Mouse (Mus musculus) G1E (cell line): ENCODE results near the gene Hs6st1. TPM values are rescaled to one million over a fixed set of nuclear protein-coding genes. Genes with fewer than 3 reads are reported as not detected.

Source experiments
- ATAC-seq: 2 replicates; pipeline ENCODE4 v1.8.0; 2016; ENCODE audit warnings: mild to moderate bottlenecking; ENCODE audit not compliant: insufficient number of reproducible peaks, poor library complexity, low FRiP score, severe bottlenecking; ENCODE audit errors: extremely low read depth
- DNase-seq: peaks from one replicate; pipeline ENCODE4 v3.0.0; 2012; ENCODE audit warnings: low spot score
- H3K27me3 ChIP-seq: 2 replicates; pipeline ENCODE4 v1.6.1; 2012; ENCODE audit warnings: mild to moderate bottlenecking, low read length, inconsistent platforms; ENCODE audit not compliant: insufficient read depth
- H3K36me3 ChIP-seq: replicated peaks from 2 replicates; pipeline ENCODE3; 2012; ENCODE audit warnings: mild to moderate bottlenecking, inconsistent platforms
- H3K4me1 ChIP-seq: 2 replicates; pipeline ENCODE4 v1.6.1; 2012; ENCODE audit warnings: low read depth, low read length, inconsistent platforms, mixed read lengths; ENCODE audit not compliant: insufficient read depth
- H3K4me3 ChIP-seq: 2 replicates; pipeline ENCODE4 v1.5.1; 2012; ENCODE audit warnings: low read depth, mild to moderate bottlenecking, inconsistent platforms, low read length, moderate library complexity, mixed read lengths
- H3K9me3 ChIP-seq: replicated peaks from 2 replicates; pipeline ENCODE4 v1.6.1; 2012; ENCODE audit warnings: inconsistent platforms
- CTCF ChIP-seq: IDR thresholded peaks from 2 replicates; pipeline ENCODE4 v1.5.1; 2012; ENCODE audit warnings: low read depth, low read length, inconsistent platforms, mixed read lengths
- GATA1 ChIP-seq: IDR thresholded peaks from 2 replicates; pipeline ENCODE4 v1.6.1; 2012; ENCODE audit warnings: borderline replicate concordance, low read length, inconsistent platforms, mixed read lengths
- GATA2 ChIP-seq: IDR thresholded peaks from 2 replicates; pipeline ENCODE4 v1.6.1; 2012; ENCODE audit warnings: low read depth, low read length, inconsistent platforms, borderline replicate concordance
- POLR2AphosphoS5 ChIP-seq: IDR thresholded peaks from 2 replicates; pipeline ENCODE4 v1.6.1; 2012; ENCODE audit warnings: low read depth, low read length, inconsistent platforms; ENCODE audit not compliant: insufficient replicate concordance
- TAL1 ChIP-seq: conservative IDR thresholded peaks from 2 replicates; pipeline ENCODE4 v1.6.1; 2012; ENCODE audit warnings: low read depth, low read length, inconsistent platforms, mixed read lengths
- polyA plus RNA-seq: library from polyadenylated mRNA; stranded (reverse); fragments of >175 nt; gene quantifications from 2 replicates; pipeline ENCODE4 v1.2.3, GENCODE M21; 2012
- total RNA-seq, 2 experiments: library from RNA; stranded (forward) in 1 of 2; stranded (reverse) in 1 of 2; fragments of 200-1000 nt in 1 of 2; fragments of >200 nt in 1 of 2; fragmentation: Nextera tagmentation in 1 of 2; gene quantifications; 2 replicates each; pipeline ENCODE4 v1.2.3; 2014 to 2017

Hs6st1 gene
- total and polyA plus RNA-seq, 3 experiments: 29.3 to 62.9 (median 54.9) TPM

GRCm38 (mm10) chr1:36044288-36044687 is 23.9 kb upstream of the Hs6st1 start:
- ATAC-seq: no peak
- TF ChIP-seq CTCF (no peak), POLR2AphosphoS5 (no peak), GATA1 (no peak), TAL1 (no peak)

GRCm38 (mm10) chr1:36052672-36053071 is 15.5 kb upstream of the Hs6st1 start:
- no peak for ATAC-seq
- Histone ChIP-seq H3K9me3 (no peaks in the 10 kb centered on the region), H3K4me3 (no peak overlapping the region), H3K36me3 (no peaks in the 10 kb centered on the region), H3K4me1 (peaks cover 15% of the 10 kb centered on the region), H3K27me3 (peaks cover 14% of the 10 kb centered on the region; the same call in 1 of the 2 replicates)
- DNase-seq: no peak
- TF ChIP-seq POLR2AphosphoS5 (no peak), TAL1 (no peak), GATA1 (no peak), CTCF (no peak), GATA2 (no peak)

More at GRCm38 (mm10) chr1:36044288-36044687, 23.9 kb upstream of the Hs6st1 start:
- Histone ChIP-seq H3K4me3 (no peak overlapping the region), H3K4me1 (no peaks in the 10 kb centered on the region), H3K9me3 (peaks cover 7% of the 10 kb centered on the region), H3K36me3 (no peaks in the 10 kb centered on the region), H3K27me3 (peaks cover 7% of the 10 kb centered on the region)
- DNase-seq: no peak

DNA sequence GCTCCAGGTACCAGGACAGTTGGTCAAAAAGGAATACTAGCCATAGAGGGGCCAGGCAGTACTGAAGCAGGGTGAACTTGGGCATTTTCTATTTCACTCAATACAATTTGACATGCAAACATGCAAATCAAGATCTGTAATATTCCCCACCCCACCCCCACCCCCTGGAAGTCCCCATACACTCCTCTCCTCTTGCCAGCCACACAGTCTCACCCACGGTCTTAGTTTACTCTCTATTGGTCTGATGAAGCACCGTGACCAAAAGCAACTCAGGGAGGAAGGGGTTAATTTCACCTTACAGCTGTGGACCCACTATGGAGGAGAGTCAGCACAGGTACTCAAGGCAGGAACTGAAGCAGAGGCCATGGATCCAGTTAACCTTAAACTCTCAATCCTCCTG is 14.6 kb upstream of the Hs6st1 start:
- no peak for ATAC-seq
- Histone ChIP-seq H3K27me3 (peaks cover 14% of the 10 kb centered on the region; the same call in 1 of the 2 replicates), H3K4me1 (peaks cover 15% of the 10 kb centered on the region), H3K9me3 (no peaks in the 10 kb centered on the region), H3K4me3 (no peak overlapping the region), H3K36me3 (no peaks in the 10 kb centered on the region)
- no peak for DNase-seq
- no peak for TF ChIP-seq POLR2AphosphoS5
- no peak for TF ChIP-seq TAL1
- TF ChIP-seq CTCF: no peak
- TF ChIP-seq GATA1: no peak
- no peak for TF ChIP-seq GATA2

- TF ChIP-seq GATA2 (no peak), CTCF (no peak), GATA1 (no peak), TAL1 (0 out of 2 replicates have a peak, but pooled peaks have one; percentile 9), POLR2AphosphoS5 (no peak)
- Histone ChIP-seq H3K36me3 (no peaks in the 10 kb centered on the region), H3K9me3 (no peaks in the 10 kb centered on the region), H3K4me1 (peaks cover 15% of the 10 kb centered on the region), H3K4me3 (no peak overlapping the region), H3K27me3 (peaks cover 17% of the 10 kb centered on the region; the same call in 1 of the 2 replicates)
- DNase-seq: no peak
- ATAC-seq: no peak
These were observed 13.8 kb upstream of the Hs6st1 start for GRCm38 (mm10) chr1:36054182-36054966.

DNA sequence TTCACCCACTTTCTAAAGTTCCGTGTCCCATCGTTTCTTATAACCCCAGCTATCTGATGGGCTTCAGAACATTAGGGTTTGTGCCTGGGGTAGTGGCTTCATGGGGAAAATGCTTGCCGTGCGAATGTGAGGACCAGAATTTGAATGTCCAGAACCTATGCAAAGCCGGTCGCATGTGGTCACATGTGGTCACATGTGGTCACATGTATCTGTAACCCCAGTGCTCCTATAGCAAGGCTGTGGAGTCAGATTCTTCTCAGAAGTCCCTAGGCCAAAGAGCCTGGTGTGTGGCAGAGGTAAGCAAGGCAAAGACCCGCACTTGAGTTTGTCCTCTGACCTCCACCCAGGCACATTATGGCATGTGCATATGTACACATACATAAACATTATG is 13.2 kb upstream of the Hs6st1 start:
- TF ChIP-seq GATA1 (no peak), GATA2 (no peak), TAL1 (no peak), CTCF (no peak), POLR2AphosphoS5 (no peak)
- Histone ChIP-seq H3K4me3 (no peak overlapping the region), H3K36me3 (no peaks in the 10 kb centered on the region), H3K4me1 (peaks cover 15% of the 10 kb centered on the region), H3K27me3 (peaks cover 19% of the 10 kb centered on the region), H3K9me3 (no peaks in the 10 kb centered on the region)
- no peak for ATAC-seq
- no peak for DNase-seq

DNA sequence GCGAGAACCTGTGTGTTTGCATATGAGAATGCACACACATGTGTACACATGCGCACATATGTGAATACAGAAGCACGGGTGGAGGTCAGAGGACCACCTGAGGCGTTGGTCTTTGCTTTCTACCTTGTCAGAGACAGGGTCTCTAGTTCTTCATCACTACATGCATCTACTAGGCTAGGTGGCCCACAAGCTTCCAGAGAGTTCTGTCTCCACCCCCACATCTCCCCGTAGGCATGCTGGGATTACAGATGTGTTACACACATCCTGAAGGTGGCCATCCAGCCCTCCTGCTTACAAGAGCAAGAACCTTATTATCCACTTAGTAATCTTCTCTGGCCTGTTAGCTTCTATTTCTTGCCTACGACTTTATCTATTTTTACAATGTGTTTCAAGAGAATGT is 8.8 kb upstream of the Hs6st1 start:
- no peaks in the 10 kb centered on the region for H3K36me3 ChIP-seq
- TF ChIP-seq POLR2AphosphoS5 (no peak), CTCF (no peak), TAL1 (no peak), GATA1 (no peak), GATA2 (no peak)
- ATAC-seq (no peak), DNase-seq (no peak)
- H3K4me3 ChIP-seq: no peak overlapping the region
- peaks cover 45% of the 10 kb centered on the region for H3K27me3 ChIP-seq
- H3K4me1 ChIP-seq: peaks cover 35% of the 10 kb centered on the region
- H3K9me3 ChIP-seq: no peaks in the 10 kb centered on the region
